Mouse (Mus musculus) ovary, postnatal 36 days (tissue): ENCODE measurements around the gene Fchsd2.

ENCODE experiments used
- DNase-seq: peaks from one replicate; pipeline ENCODE4 v3.0.0; 2022; ENCODE audit warnings: low spot score, mixed read lengths

The Fchsd2 gene

GRCm38 (mm10) chr7:101210826-101211225, 118.2 kb downstream of the Fchsd2 start:
- no peak for DNase-seq

GRCm38 (mm10) chr7:101213515-101214263, 121.0 kb downstream of the Fchsd2 start:
- no peak for DNase-seq

- no peak for DNase-seq
These were observed 124.1 kb downstream of the Fchsd2 start for GRCm38 (mm10) chr7:101216724-101217123.

- DNase-seq: no peak
These were observed 130.8 kb downstream of the Fchsd2 start for GRCm38 (mm10) chr7:101223501-101223900.

- no peak for DNase-seq
These were observed 136.7 kb downstream of the Fchsd2 start for GRCm38 (mm10) chr7:101229336-101229735.

GRCm38 (mm10) chr7:101231458-101231857, 138.8 kb downstream of the Fchsd2 start:
- DNase-seq: no peak

- no peak for DNase-seq
These were observed 140.1 kb downstream of the Fchsd2 start for GRCm38 (mm10) chr7:101232716-101233115.

GRCm38 (mm10) chr7:101236712-101237473, 144.2 kb downstream of the Fchsd2 start:
- no peak for DNase-seq

- DNase-seq: no peak
These were observed 156.1 kb downstream of the Fchsd2 start for GRCm38 (mm10) chr7:101248760-101249159.

- no peak for DNase-seq
These were observed 156.5 kb downstream of the Fchsd2 start for GRCm38 (mm10) chr7:101249173-101249572.

- DNase-seq: no peak
These were observed 160.4 kb downstream of the Fchsd2 start for GRCm38 (mm10) chr7:101253071-101253470.

GRCm38 (mm10) chr7:101258482-101258881, 165.8 kb downstream of the Fchsd2 start:
- DNase-seq: no peak

- no peak for DNase-seq
These were observed 169.4 kb downstream of the Fchsd2 start for GRCm38 (mm10) chr7:101261941-101262546.

- DNase-seq: no peak
These were observed 170.8 kb downstream of the Fchsd2 start for GRCm38 (mm10) chr7:101263511-101263910.

- no peak for DNase-seq
These were observed 175.0 kb downstream of the Fchsd2 start for GRCm38 (mm10) chr7:101267457-101268259.

- DNase-seq: no peak
These were observed 178.9 kb downstream of the Fchsd2 start for GRCm38 (mm10) chr7:101271602-101272001.

GRCm38 (mm10) chr7:101272466-101273160, 179.9 kb downstream of the Fchsd2 start:
- DNase-seq: no peak

- DNase-seq: no peak
These were observed 190.1 kb downstream of the Fchsd2 start for GRCm38 (mm10) chr7:101282721-101283120.

GRCm38 (mm10) chr7:101284504-101284903, 191.8 kb downstream of the Fchsd2 start:
- DNase-seq: no peak

GRCm38 (mm10) chr7:101286891-101287290, 194.2 kb downstream of the Fchsd2 start:
- no peak for DNase-seq

GRCm38 (mm10) chr7:101287820-101288219, 195.2 kb downstream of the Fchsd2 start:
- no peak for DNase-seq
